Mouse (Mus musculus) cerebellum, adult 18-20 months (tissue): ENCODE measurements at regions not wholly inside any gene's neighbourhood (a gene's known extent, or its start where the extent isn't known, plus 50 kb on each side); places are given as distances from the start of the nearest gene placed in this dataset.

Experiments
- DNase-seq, 2 experiments: peaks; one replicate each; pipeline ENCODE4 v3.0.0; 2021

GRCm38 (mm10) chr14:58816540-58816876 lies 326.2 kb downstream of the 1700129C05Rik start:
- no peak for DNase-seq

- no peak for DNase-seq
Observed at GRCm38 (mm10) chr14:58815616-58816539, 326.8 kb downstream of the 1700129C05Rik start.

GRCm38 (mm10) chr14:58812585-58812984 lies 330.1 kb downstream of the 1700129C05Rik start:
- DNase-seq: no peak

- DNase-seq: no peak
Observed at GRCm38 (mm10) chr14:58801402-58801861, 341.3 kb downstream of the 1700129C05Rik start.

- no peak for DNase-seq
Observed at GRCm38 (mm10) chr14:58788190-58788945, 354.3 kb downstream of the 1700129C05Rik start.

GRCm38 (mm10) chr14:58787618-58788017 lies 355.1 kb downstream of the 1700129C05Rik start:
- DNase-seq: no peak

- DNase-seq: peak; percentile 83 to 90
Observed at GRCm38 (mm10) chr14:58786791-58787491, 355.8 kb downstream of the 1700129C05Rik start.

- DNase-seq: no peak
Observed at GRCm38 (mm10) chr14:58783201-58783600, 359.5 kb downstream of the 1700129C05Rik start.

GRCm38 (mm10) chr14:58780306-58780705 lies 362.4 kb downstream of the 1700129C05Rik start:
- DNase-seq: no peak

- no peak for DNase-seq
Observed at GRCm38 (mm10) chr14:58778675-58779074, 364.0 kb downstream of the 1700129C05Rik start.

- no peak for DNase-seq
Observed at GRCm38 (mm10) chr14:58761291-58761690, 381.4 kb downstream of the 1700129C05Rik start.

GRCm38 (mm10) chr14:58759759-58760158 lies 382.9 kb downstream of the 1700129C05Rik start:
- DNase-seq: no peak

- no peak for DNase-seq
Observed at GRCm38 (mm10) chr14:58753781-58754180, 388.9 kb downstream of the 1700129C05Rik start.

- DNase-seq: no peak
Observed at GRCm38 (mm10) chr14:58753136-58753535, 389.6 kb downstream of the 1700129C05Rik start.

GRCm38 (mm10) chr14:58726418-58726817 lies 416.3 kb downstream of the 1700129C05Rik start:
- DNase-seq: no peak

- DNase-seq: no peak
Observed at GRCm38 (mm10) chr14:58714856-58715255, 427.8 kb downstream of the 1700129C05Rik start.

GRCm38 (mm10) chr14:58709861-58710260 lies 432.8 kb downstream of the 1700129C05Rik start:
- peak; percentile 37 to 50 for DNase-seq

- no peak for DNase-seq
Observed at GRCm38 (mm10) chr14:58709281-58709680, 433.4 kb downstream of the 1700129C05Rik start.

- DNase-seq: peak; percentile 17 to 43
Observed at GRCm38 (mm10) chr14:58701765-58702164, 440.9 kb downstream of the 1700129C05Rik start.

- DNase-seq: no peak
Observed at GRCm38 (mm10) chr14:58691129-58691828, 451.4 kb downstream of the 1700129C05Rik start.

GRCm38 (mm10) chr14:58687814-58688213 lies 454.9 kb downstream of the 1700129C05Rik start:
- DNase-seq: no peak

GRCm38 (mm10) chr14:58678781-58679180 lies 463.9 kb downstream of the 1700129C05Rik start:
- DNase-seq: no peak
